In genomic region chr1:34472427-34473300, GRCm38 (mm10) we compare ENCODE assay signal across 8 mouse cellular contexts. TPM values are rescaled to one million over a fixed set of nuclear protein-coding genes. Genes with fewer than 3 reads are reported as not detected.
DNase-seq lines count a peak whose midpoint lies in the region; ATAC-seq and TF ChIP-seq lines count a peak whose summit lies in the region.

No protein-coding gene starts in this region.

- H3K9me3 ChIP-seq in MEL (replicated peaks; ENCODE audit: insufficient read depth, low read length) = no peaks in the 10 kb centered on the region
- H3K9me3 ChIP-seq in embryonic facial prominence, embryonic 13.5 days = no peaks in the 10 kb centered on the region
- no peaks in the 10 kb centered on the region for H3K9me3 ChIP-seq in heart, embryonic 14.5 days (ENCODE audit: control insufficient read depth, low read length)

- H3K4me2 ChIP-seq in embryonic facial prominence, embryonic 13.5 days = peak overlapping the region; percentile 98
- H3K4me2 ChIP-seq in heart, embryonic 14.5 days (ENCODE audit: low read length) = peak overlapping the region; percentile 98

- peak; percentile 89 for DNase-seq in 416B (ENCODE audit: low read depth)
- DNase-seq in MEL (ENCODE audit: low read depth, low spot score) = peak; percentile 90
- DNase-seq in kidney, postnatal 14 days = peak; percentile 42
- peak; percentile 77 to 82 for DNase-seq in spleen, adult 18-20 months
- no peak for DNase-seq in frontal cortex, postnatal 36 days (ENCODE audit: low spot score in 2 of 2)

- peak overlapping the region; percentile 31 for H3K27ac ChIP-seq in MEL (ENCODE audit: control insufficient read depth, low read depth, low read length)
- H3K27ac ChIP-seq in embryonic facial prominence, embryonic 13.5 days = no peak overlapping the region
- H3K27ac ChIP-seq in heart, embryonic 14.5 days (replicated peaks in 1 of 2; ENCODE audit: control insufficient read depth in 1 of 2, insufficient read depth in 1 of 2, low read depth in 2 of 2, low read length in 2 of 2) = no peak overlapping the region

- peaks cover 0 to 8% of the 10 kb centered on the region in 2 experiments; a peak in 2 of 4 replicates for H3K36me3 ChIP-seq in MEL (ENCODE audit: control insufficient read depth in 1 of 2, insufficient read depth in 2 of 2, low read length in 2 of 2)
- no peaks in the 10 kb centered on the region for H3K36me3 ChIP-seq in embryonic facial prominence, embryonic 13.5 days
- H3K36me3 ChIP-seq in heart, embryonic 14.5 days (ENCODE audit: control insufficient read depth, insufficient read depth, low read length) = no peaks in the 10 kb centered on the region

- H3K4me1 ChIP-seq in MEL (ENCODE audit: control insufficient read depth in 1 of 2, insufficient read depth in 2 of 2, low read length in 2 of 2) = peaks cover 7 to 8% of the 10 kb centered on the region in 2 experiments
- H3K4me1 ChIP-seq in embryonic facial prominence, embryonic 13.5 days = no peaks in the 10 kb centered on the region; the same call in 1 of the 2 replicates
- peaks cover 7 to 19% of the 10 kb centered on the region in 2 experiments for H3K4me1 ChIP-seq in heart, embryonic 14.5 days (ENCODE audit: control insufficient read depth in 2 of 2, insufficient read depth in 2 of 2, low read length in 2 of 2)

- TF ChIP-seq POLR2A in MEL (IDR thresholded peaks at IDR 0.05; ENCODE audit: control insufficient read depth in 1 of 2, insufficient read depth in 1 of 2, low read depth in 1 of 2, low read length in 2 of 2, poor library complexity in 1 of 2) = peak; percentile 60 to 62; a peak in 2 of 4 replicates

- no peak for ATAC-seq in embryonic facial prominence, embryonic 13.5 days (ENCODE audit: insufficient number of reproducible peaks, insufficient read depth, low FRiP score, low TSS enrichment, low read depth)
- ATAC-seq in heart, embryonic 14.5 days (ENCODE audit: insufficient number of reproducible peaks, insufficient read depth, low FRiP score, low read depth) = peak; percentile 55
- peak; percentile 80 for ATAC-seq in megakaryocyte, adult 5-6 weeks (ENCODE audit: poor library complexity, severe bottlenecking)

- no peaks in the 10 kb centered on the region for H3K27me3 ChIP-seq in MEL (ENCODE audit: control insufficient read depth in 1 of 2, insufficient read depth in 2 of 2, low read length in 2 of 2)
- H3K27me3 ChIP-seq in embryonic facial prominence, embryonic 13.5 days = peaks cover 26% of the 10 kb centered on the region
- peaks cover 9% of the 10 kb centered on the region for H3K27me3 ChIP-seq in heart, embryonic 14.5 days (ENCODE audit: control insufficient read depth, insufficient read depth, low read length)

- under 1% methylated on average over 42 of the region's 43 CpGs for WGBS in embryonic facial prominence, embryonic 13.5 days
- WGBS in heart, embryonic 14.5 days = 1% methylated on average over 40 of the region's 43 CpGs

- TF ChIP-seq EP300 in MEL (IDR thresholded peaks at IDR 0.05; ENCODE audit: low read depth in 1 of 2, low read length in 2 of 2) = no peak; a peak in 1 of 4 replicates

- TF ChIP-seq CTCF in MEL (IDR thresholded peaks at IDR 0.05 in 2 of 3, conservative IDR thresholded peaks at IDR 0.05 in 1 of 3; ENCODE audit: control insufficient read depth in 1 of 3, insufficient read depth in 1 of 3, low read depth in 2 of 3, low read length in 3 of 3, poor library complexity in 1 of 3, severe bottlenecking in 1 of 3) = no peak

- peak overlapping the region; percentile 76 to 91 for H3K4me3 ChIP-seq in MEL (ENCODE audit: control insufficient read depth in 1 of 2, insufficient read depth in 1 of 2, low read depth in 2 of 2, low read length in 2 of 2)
- H3K4me3 ChIP-seq in embryonic facial prominence, embryonic 13.5 days = peak overlapping the region; percentile 61
- H3K4me3 ChIP-seq in heart, embryonic 14.5 days (ENCODE audit: control insufficient read depth in 1 of 2, insufficient read depth in 1 of 2, low read depth in 1 of 2, low read length in 2 of 2) = peak overlapping the region; percentile 63 to 65

- H3K9ac ChIP-seq in MEL (ENCODE audit: control insufficient read depth, low read depth, low read length, poor library complexity, severe bottlenecking) = peak overlapping the region; percentile 76
- H3K9ac ChIP-seq in embryonic facial prominence, embryonic 13.5 days = peak overlapping the region; percentile 75
- peak overlapping the region; percentile 75 for H3K9ac ChIP-seq in heart, embryonic 14.5 days (ENCODE audit: low read length)

- H3K79me2 ChIP-seq in MEL (ENCODE audit: control insufficient read depth, insufficient read depth, low read length, poor library complexity) = no peaks in the 10 kb centered on the region; the same call in 1 of the 2 replicates

- TF ChIP-seq RAD21 in MEL (IDR thresholded peaks at IDR 0.05; ENCODE audit: low read depth, low read length) = no peak

TF ChIP-seq in MEL, 35 proteins besides CTCF, POLR2A, EP300 and RAD21 (continues in another document):
- TF ChIP-seq ZC3H11A (IDR thresholded peaks at IDR 0.05; ENCODE audit: low read depth, low read length) = no peak
- no peak for TF ChIP-seq ZMIZ1 (IDR thresholded peaks at IDR 0.05; ENCODE audit: low read depth, low read length)
- TF ChIP-seq CHD2 (IDR thresholded peaks at IDR 0.05; ENCODE audit: low read length) = no peak
- no peak for TF ChIP-seq KAT2A (conservative IDR thresholded peaks at IDR 0.05; ENCODE audit: low read depth, low read length)
- TF ChIP-seq ZNF384 (IDR thresholded peaks at IDR 0.05; ENCODE audit: low read depth, low read length) = no peak
- TF ChIP-seq NRF1 (IDR thresholded peaks at IDR 0.05; ENCODE audit: insufficient read depth, low read depth, low read length, poor library complexity, severe bottlenecking) = no peak
- no peak for TF ChIP-seq GATA1 (IDR thresholded peaks at IDR 0.05; ENCODE audit: low read depth, low read length)
- no peak for TF ChIP-seq MYC (IDR thresholded peaks at IDR 0.05; ENCODE audit: low read depth, low read length)
- TF ChIP-seq HCFC1 (IDR thresholded peaks at IDR 0.05; ENCODE audit: low read depth, low read length) = no peak; the same call in 1 of the 2 replicates
- TF ChIP-seq ELF1 (IDR thresholded peaks at IDR 0.05; ENCODE audit: low read depth, low read length) = 0 out of 2 replicates have a peak, but pooled peaks have one; percentile 36
- TF ChIP-seq ZKSCAN1 (IDR thresholded peaks at IDR 0.05; ENCODE audit: low read depth, low read length) = no peak
- peak; percentile 69; the same call in 1 of the 2 replicates for TF ChIP-seq MAX (IDR thresholded peaks at IDR 0.05; ENCODE audit: low read length)
- TF ChIP-seq USF1 (IDR thresholded peaks at IDR 0.05; ENCODE audit: low read depth, low read length) = no peak
- TF ChIP-seq SMC3 (IDR thresholded peaks at IDR 0.05; ENCODE audit: low read depth, low read length) = no peak
- peak; percentile 24; the same call in 1 of the 2 replicates for TF ChIP-seq POLR2AphosphoS2 (IDR thresholded peaks at IDR 0.05; ENCODE audit: low read length)
- 0 out of 2 replicates have a peak, but pooled peaks have one; percentile 34 for TF ChIP-seq SIN3A (IDR thresholded peaks at IDR 0.05; ENCODE audit: low read length)
- no peak for TF ChIP-seq GABPA (IDR thresholded peaks at IDR 0.05; ENCODE audit: low read depth, low read length)
- TF ChIP-seq MYB (IDR thresholded peaks at IDR 0.05; ENCODE audit: low read depth, low read length) = no peak
- TF ChIP-seq USF2 (IDR thresholded peaks at IDR 0.05; ENCODE audit: borderline replicate concordance in 1 of 2, insufficient read depth in 1 of 2, low read depth in 1 of 2, low read length in 2 of 2) = no peak
- TF ChIP-seq E2F4 (IDR thresholded peaks at IDR 0.05; ENCODE audit: borderline replicate concordance, low read depth, low read length) = no peak
- no peak for TF ChIP-seq BHLHE40 (IDR thresholded peaks at IDR 0.05; ENCODE audit: borderline replicate concordance, low read depth, low read length)

RNA-seq across cellular contexts. Expression of gene Ptpn18, which starts 13.1 kb away (rescaled TPM):
- 58.7 and 73.3 TPM in 2 replicates for total RNA-seq in MEL (2012; rRNA removed)
- 10 to 100 TPM in 1 of 2 experiments, not detected in 1; 39.1 TPM for polyA plus RNA-seq in MEL (2012; ENCODE audit: insufficient read depth in 1 of 2, insufficient read length in 2 of 2, low read depth in 1 of 2, low replicate concordance in 2 of 2, missing spikeins in 1 of 2)
- 12.6 and 17.0 TPM in 2 replicates for polyA plus RNA-seq in embryonic facial prominence, embryonic 13.5 days (2015; fragmentation: Nextera tagmentation; extraction: Ambion mirVana)
- 16.2 and 16.3 TPM in 2 replicates for polyA plus RNA-seq in heart, embryonic 14.5 days (2014; fragmentation: Nextera tagmentation; extraction: Ambion mirVana)
- total RNA-seq in megakaryocyte, adult 5-6 weeks (2015) = 74.4 and 86.1 TPM in 2 replicates
- 415 and 428 TPM in 2 replicates for total RNA-seq in megakaryocyte, adult 5-6 weeks (2017)

RNA-seq across cellular contexts. Expression of gene Prss39, which starts 25.5 kb away (rescaled TPM):
- total RNA-seq in MEL (2012; rRNA removed) = not detected in 2 replicates
- under 1 TPM in 1 of 2 experiments, not detected in 1; 0.06 TPM for polyA plus RNA-seq in MEL (2012; ENCODE audit: insufficient read depth in 1 of 2, insufficient read length in 2 of 2, low read depth in 1 of 2, low replicate concordance in 2 of 2, missing spikeins in 1 of 2)
- not detected in 2 replicates for polyA plus RNA-seq in embryonic facial prominence, embryonic 13.5 days (2015; fragmentation: Nextera tagmentation; extraction: Ambion mirVana)
- polyA plus RNA-seq in heart, embryonic 14.5 days (2014; fragmentation: Nextera tagmentation; extraction: Ambion mirVana) = not detected in 2 replicates
- total RNA-seq in megakaryocyte, adult 5-6 weeks (2015) = 0.21 TPM in 1 of 2 replicates, not detected in the other
- total RNA-seq in megakaryocyte, adult 5-6 weeks (2017) = not detected in 2 replicates

RNA-seq across cellular contexts. Expression of gene Imp4, which starts 33.0 kb away (rescaled TPM):
- 125 and 137 TPM in 2 replicates for total RNA-seq in MEL (2012; rRNA removed)
- polyA plus RNA-seq in MEL (2012; ENCODE audit: insufficient read depth in 1 of 2, insufficient read length in 2 of 2, low read depth in 1 of 2, low replicate concordance in 2 of 2, missing spikeins in 1 of 2) = 100 to 1,000 TPM in 1 of 2 experiments, 10 to 100 TPM in 1; 57.8 to 204 TPM
- polyA plus RNA-seq in embryonic facial prominence, embryonic 13.5 days (2015; fragmentation: Nextera tagmentation; extraction: Ambion mirVana) = 74.0 and 81.5 TPM in 2 replicates
- 59.0 and 66.7 TPM in 2 replicates for polyA plus RNA-seq in heart, embryonic 14.5 days (2014; fragmentation: Nextera tagmentation; extraction: Ambion mirVana)
- 29.1 and 30.6 TPM in 2 replicates for total RNA-seq in megakaryocyte, adult 5-6 weeks (2015)
- 13.3 and 14.7 TPM in 2 replicates for total RNA-seq in megakaryocyte, adult 5-6 weeks (2017)

RNA-seq across cellular contexts. Expression of gene Ccdc115, which starts 33.2 kb away (rescaled TPM):
- total RNA-seq in MEL (2012; rRNA removed) = 60.9 and 63.4 TPM in 2 replicates
- polyA plus RNA-seq in MEL (2012; ENCODE audit: insufficient read depth in 1 of 2, insufficient read length in 2 of 2, low read depth in 1 of 2, low replicate concordance in 2 of 2, missing spikeins in 1 of 2) = 10 to 100 TPM in 1 of 2 experiments, not detected in 1; 78.7 TPM
- 48.0 and 49.2 TPM in 2 replicates for polyA plus RNA-seq in embryonic facial prominence, embryonic 13.5 days (2015; fragmentation: Nextera tagmentation; extraction: Ambion mirVana)
- polyA plus RNA-seq in heart, embryonic 14.5 days (2014; fragmentation: Nextera tagmentation; extraction: Ambion mirVana) = 42.6 and 46.3 TPM in 2 replicates
- 47.7 and 48.0 TPM in 2 replicates for total RNA-seq in megakaryocyte, adult 5-6 weeks (2015)
- total RNA-seq in megakaryocyte, adult 5-6 weeks (2017) = 42.1 and 55.3 TPM in 2 replicates

Comparison
In these comparisons a context has a peak if more than half of its experiments do, and no peak if none do; other contexts are left out.
1. DNase-seq: peak in 416B (single experiment), MEL (single experiment), kidney, postnatal 14 days (single experiment) and spleen, adult 18-20 months (2 of 2); none in frontal cortex, postnatal 36 days (0 of 2).
2. Peak in every context shown above with its lines, with median percentiles within 50 percentile points of each other: H3K4me3 ChIP-seq and H3K9ac ChIP-seq.